Mouse (Mus musculus): Measurements from ENCODE around the gene Polr1c. TPM values are rescaled to one million over a fixed set of nuclear protein-coding genes. Genes with fewer than 3 reads are reported as not detected.

Gene Polr1c
- polyA plus RNA-seq, 1 experiment from 2014 or later, result 81.2 TPM

- no peaks in the 10 kb centered on the region for H3K9me3 ChIP-seq
- H3K36me3 ChIP-seq, result peaks cover 97% of the 10 kb centered on the region
- H3K4me3 ChIP-seq, result 0 out of 2 replicates have a peak overlapping the region, but pooled peaks have one; percentile 22
- peaks cover 53% of the 10 kb centered on the region; the same call in 1 of the 2 replicates for H3K27me3 ChIP-seq (ENCODE audit: insufficient read depth, poor library complexity, severe bottlenecking)
- H3K27ac ChIP-seq, result 0 out of 2 replicates have a peak overlapping the region, but pooled peaks have one; percentile 8
- peak; percentile 93 for DNase-seq (ENCODE audit: low spot score)
- 45% methylated on average over 15 of the region's 15 CpGs for WGBS
- H3K4me1 ChIP-seq, result peaks cover 39% of the 10 kb centered on the region
Observed at GRCm38 (mm10) chr17:46239516-46240114, 8.2 kb downstream of the Polr1c start.

- WGBS, result 68% methylated on average over 5 of the region's 5 CpGs
- Histone ChIP-seq H3K9me3 (no peaks in the 10 kb centered on the region), H3K4me1 (peaks cover 39% of the 10 kb centered on the region), H3K36me3 (peaks cover 96% of the 10 kb centered on the region), H3K4me3 (no peak overlapping the region), H3K27me3 (ENCODE audit: insufficient read depth, poor library complexity, severe bottlenecking) (peaks cover 50% of the 10 kb centered on the region; the same call in 1 of the 2 replicates), H3K27ac (no peak overlapping the region)
- DNase-seq (ENCODE audit: low spot score), result no peak
Observed at GRCm38 (mm10) chr17:46237480-46237879, 10.4 kb downstream of the Polr1c start.

- Histone ChIP-seq H3K4me3 (no peak overlapping the region), H3K4me1 (peaks cover 39% of the 10 kb centered on the region), H3K9me3 (no peaks in the 10 kb centered on the region), H3K27ac (no peak overlapping the region), H3K36me3 (peaks cover 96% of the 10 kb centered on the region), H3K27me3 (ENCODE audit: insufficient read depth, poor library complexity, severe bottlenecking) (peaks cover 46% of the 10 kb centered on the region; the same call in 1 of the 2 replicates)
- WGBS, result 82% methylated on average over 6 of the region's 6 CpGs
- DNase-seq (ENCODE audit: low spot score), result no peak
Observed at GRCm38 (mm10) chr17:46237079-46237478, 10.8 kb downstream of the Polr1c start.

GRCm38 (mm10) chr17:46236067-46236466 lies 11.8 kb downstream of the Polr1c start:
- Histone ChIP-seq H3K27ac (no peak overlapping the region), H3K9me3 (no peaks in the 10 kb centered on the region), H3K27me3 (ENCODE audit: insufficient read depth, poor library complexity, severe bottlenecking) (peaks cover 36% of the 10 kb centered on the region; the same call in 1 of the 2 replicates), H3K36me3 (peaks cover 96% of the 10 kb centered on the region), H3K4me1 (peaks cover 33% of the 10 kb centered on the region), H3K4me3 (no peak overlapping the region)
- WGBS, result 67% methylated on average over 1 of the region's 1 CpGs
- no peak for DNase-seq (ENCODE audit: low spot score)

GRCm38 (mm10) chr17:46227576-46227975 lies 20.3 kb downstream of the Polr1c start:
- H3K4me3 ChIP-seq, result no peak overlapping the region
- H3K27ac ChIP-seq, result no peak overlapping the region
- H3K27me3 ChIP-seq (ENCODE audit: insufficient read depth, poor library complexity, severe bottlenecking), result no peaks in the 10 kb centered on the region
- no peaks in the 10 kb centered on the region for H3K9me3 ChIP-seq
- no peaks in the 10 kb centered on the region for H3K4me1 ChIP-seq
- no peak for DNase-seq (ENCODE audit: low spot score)
- H3K36me3 ChIP-seq, result peaks cover 99% of the 10 kb centered on the region
- 90% methylated on average over 7 of the region's 7 CpGs for WGBS

GRCm38 (mm10) chr17:46221601-46222000 lies 26.3 kb downstream of the Polr1c start:
- no peak for DNase-seq (ENCODE audit: low spot score)
- H3K4me3 ChIP-seq, result no peak overlapping the region
- WGBS, result 84% methylated on average over 3 of the region's 3 CpGs
- H3K27ac ChIP-seq, result no peak overlapping the region
- H3K36me3 ChIP-seq, result peaks cover 99% of the 10 kb centered on the region
- H3K27me3 ChIP-seq (ENCODE audit: insufficient read depth, poor library complexity, severe bottlenecking), result no peaks in the 10 kb centered on the region
- H3K4me1 ChIP-seq, result no peaks in the 10 kb centered on the region
- no peaks in the 10 kb centered on the region for H3K9me3 ChIP-seq

- no peak overlapping the region for H3K27ac ChIP-seq
- peaks cover 98% of the 10 kb centered on the region for H3K36me3 ChIP-seq
- H3K4me3 ChIP-seq, result no peak overlapping the region
- no peaks in the 10 kb centered on the region for H3K4me1 ChIP-seq
- H3K27me3 ChIP-seq (ENCODE audit: insufficient read depth, poor library complexity, severe bottlenecking), result no peaks in the 10 kb centered on the region
- no peaks in the 10 kb centered on the region for H3K9me3 ChIP-seq
- 90% methylated on average over 3 of the region's 3 CpGs for WGBS
- no peak for DNase-seq (ENCODE audit: low spot score)
Observed at GRCm38 (mm10) chr17:46210550-46210949, 37.3 kb downstream of the Polr1c start.

GRCm38 (mm10) chr17:46206676-46207075 lies 41.2 kb downstream of the Polr1c start:
- Histone ChIP-seq H3K36me3 (peaks cover 71% of the 10 kb centered on the region), H3K4me1 (peaks cover 13% of the 10 kb centered on the region), H3K27ac (no peak overlapping the region), H3K9me3 (no peaks in the 10 kb centered on the region), H3K4me3 (no peak overlapping the region), H3K27me3 (ENCODE audit: insufficient read depth, poor library complexity, severe bottlenecking) (no peaks in the 10 kb centered on the region)
- DNase-seq (ENCODE audit: low spot score), result no peak

- Histone ChIP-seq H3K9me3 (no peaks in the 10 kb centered on the region), H3K4me1 (peaks cover 20% of the 10 kb centered on the region), H3K27ac (peak overlapping the region; percentile 95), H3K27me3 (ENCODE audit: insufficient read depth, poor library complexity, severe bottlenecking) (no peaks in the 10 kb centered on the region), H3K36me3 (peaks cover 52% of the 10 kb centered on the region), H3K4me3 (peak overlapping the region; percentile 97)
- no peak for DNase-seq (ENCODE audit: low spot score)
- 0% methylated on average over 20 of the region's 20 CpGs for WGBS
Observed at GRCm38 (mm10) chr17:46203078-46203477, 44.8 kb downstream of the Polr1c start.

GRCm38 (mm10) chr17:46202421-46203071 lies 45.3 kb downstream of the Polr1c start, which contains the start of the genes Polh and Xpo5:
Polh (minus strand) TSS chr17:46202645.
Xpo5 (plus strand) TSS chr17:46202782.
- DNase-seq (ENCODE audit: low spot score), result peak; percentile 96
- WGBS, result under 1% methylated on average over 66 of the region's 66 CpGs
- no peaks in the 10 kb centered on the region for H3K9me3 ChIP-seq
- peak within 1 kb of the TSS; percentile 97 for H3K4me3 ChIP-seq
- no peaks in the 10 kb centered on the region for H3K27me3 ChIP-seq (ENCODE audit: insufficient read depth, poor library complexity, severe bottlenecking)
- H3K36me3 ChIP-seq, result peaks cover 52% of the 10 kb centered on the region
- peak within 1 kb of the TSS; percentile 95 for H3K27ac ChIP-seq
- peaks cover 20% of the 10 kb centered on the region for H3K4me1 ChIP-seq

- 67% methylated on average over 6 of the region's 6 CpGs for WGBS
- Histone ChIP-seq H3K9me3 (no peaks in the 10 kb centered on the region), H3K27ac (no peak overlapping the region), H3K36me3 (peaks cover 52% of the 10 kb centered on the region), H3K27me3 (ENCODE audit: insufficient read depth, poor library complexity, severe bottlenecking) (no peaks in the 10 kb centered on the region), H3K4me3 (peak overlapping the region; percentile 97), H3K4me1 (peaks cover 20% of the 10 kb centered on the region)
- no peak for DNase-seq (ENCODE audit: low spot score)
Observed at GRCm38 (mm10) chr17:46201151-46201550, 46.7 kb downstream of the Polr1c start.
